Mouse (Mus musculus): ENCODE measurements around the gene Sort1. TPM values are rescaled to one million over a fixed set of nuclear protein-coding genes. Genes with fewer than 3 reads are reported as not detected.

Sort1 gene
- total RNA-seq, 2 experiments from 2014 or later, result 299 to 314 TPM

DNA sequence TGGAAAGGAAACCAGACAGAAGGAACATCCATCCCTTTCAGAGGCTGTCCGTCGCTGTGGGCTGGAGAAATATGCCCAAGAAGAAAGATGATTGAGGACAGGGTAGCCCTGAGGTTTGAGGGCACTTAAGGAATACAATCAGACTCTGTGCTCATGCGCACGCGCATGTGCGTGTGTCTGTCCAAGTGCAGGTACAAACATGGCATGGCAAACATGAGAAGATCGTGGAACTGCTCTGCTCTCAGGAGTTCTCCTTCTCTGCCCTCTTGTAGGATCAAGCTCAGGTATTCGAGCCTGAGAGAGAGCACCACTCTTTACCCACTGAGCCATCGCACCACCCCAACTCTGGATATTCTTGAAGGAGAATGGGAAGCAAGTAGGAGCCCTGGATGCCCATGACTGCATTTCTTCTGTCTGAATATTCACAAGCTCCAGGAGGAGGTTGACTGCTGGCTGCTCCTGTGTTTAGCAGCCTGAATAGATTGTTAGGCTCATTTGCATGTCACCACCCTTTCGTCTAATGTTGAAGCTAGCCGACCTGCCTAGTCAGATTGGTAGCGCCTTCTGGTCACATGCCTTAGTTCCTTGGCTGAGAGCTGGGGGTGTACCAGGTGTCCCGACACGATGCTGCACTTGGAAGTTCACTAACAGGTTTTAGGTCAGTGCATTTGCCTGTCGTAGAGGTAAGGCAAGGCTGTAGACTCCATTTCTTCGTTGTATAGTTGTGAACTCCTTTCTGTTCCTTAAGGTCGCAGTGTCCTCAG is 7.3 kb downstream of the Sort1 start:
- DNase-seq (ENCODE audit: low spot score in 2 of 2), result no peak
- intact Hi-C loops (cut with DNase I), result no loop called here

DNA sequence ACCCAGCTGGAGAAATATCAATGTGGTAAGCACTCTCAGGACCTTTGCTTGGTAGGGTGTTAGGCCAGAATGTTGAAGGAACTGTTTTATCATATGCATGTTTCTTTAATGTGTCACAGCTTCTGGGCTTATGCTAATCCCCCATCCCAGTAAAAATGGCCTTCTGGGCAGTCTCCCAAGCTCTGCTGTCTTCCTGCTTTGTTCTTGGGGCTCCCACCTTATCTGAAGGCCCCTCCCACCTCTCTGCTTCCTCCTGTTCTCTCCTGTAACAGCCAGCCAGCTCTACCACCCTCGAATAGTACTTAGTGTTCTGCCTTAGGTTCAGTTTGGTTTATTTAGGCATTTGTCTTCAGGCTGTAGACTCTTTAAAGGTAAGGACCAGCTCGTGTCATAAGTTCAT is 10.5 kb downstream of the Sort1 start:
- intact Hi-C loops (cut with DNase I), result no loop called here
- DNase-seq (ENCODE audit: low spot score in 2 of 2), result no peak

DNA sequence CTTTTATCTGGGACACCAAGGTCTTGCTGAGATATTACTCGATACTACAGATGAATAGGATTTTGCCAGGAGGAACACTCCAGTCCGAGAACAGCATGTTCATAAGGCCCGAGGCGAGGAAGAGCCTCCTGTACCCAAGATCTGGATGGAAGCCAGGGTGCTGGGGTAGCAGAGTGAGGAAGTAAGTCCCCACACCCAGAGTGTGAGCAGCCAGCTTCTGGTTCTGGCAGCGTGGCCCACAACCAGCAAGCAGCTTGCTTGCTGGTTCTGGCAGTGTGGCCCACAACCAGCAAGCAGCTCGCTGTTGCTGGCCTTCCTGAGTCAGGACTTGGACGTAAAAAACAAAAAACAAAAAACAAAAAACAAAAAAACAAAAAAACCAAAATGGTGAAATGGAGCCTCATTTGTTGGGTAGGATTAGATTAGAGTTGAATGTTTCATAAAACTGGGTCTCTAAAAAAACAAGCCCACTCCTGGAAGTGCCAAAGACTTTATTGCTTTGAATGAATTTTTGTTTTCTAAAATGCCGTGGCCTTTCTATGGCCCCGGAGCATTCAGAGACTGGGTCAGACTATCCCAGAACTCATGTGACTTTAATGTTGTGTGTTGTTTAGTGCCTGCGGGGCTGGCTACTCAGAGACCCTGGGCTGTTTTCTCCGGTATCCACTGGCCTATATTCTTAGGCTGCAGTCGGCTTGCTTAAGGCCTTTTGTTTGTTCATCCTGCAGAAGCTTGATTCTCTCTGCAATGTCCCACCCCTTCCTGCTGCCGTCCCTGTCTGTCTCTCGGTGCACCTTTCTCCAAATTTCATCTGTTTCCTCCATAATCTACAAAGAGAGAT is 11.7 kb downstream of the Sort1 start:
- DNase-seq (ENCODE audit: low spot score in 2 of 2), result peak; percentile 71 to 75
- intact Hi-C loops (cut with DNase I), result no loop called here

DNA sequence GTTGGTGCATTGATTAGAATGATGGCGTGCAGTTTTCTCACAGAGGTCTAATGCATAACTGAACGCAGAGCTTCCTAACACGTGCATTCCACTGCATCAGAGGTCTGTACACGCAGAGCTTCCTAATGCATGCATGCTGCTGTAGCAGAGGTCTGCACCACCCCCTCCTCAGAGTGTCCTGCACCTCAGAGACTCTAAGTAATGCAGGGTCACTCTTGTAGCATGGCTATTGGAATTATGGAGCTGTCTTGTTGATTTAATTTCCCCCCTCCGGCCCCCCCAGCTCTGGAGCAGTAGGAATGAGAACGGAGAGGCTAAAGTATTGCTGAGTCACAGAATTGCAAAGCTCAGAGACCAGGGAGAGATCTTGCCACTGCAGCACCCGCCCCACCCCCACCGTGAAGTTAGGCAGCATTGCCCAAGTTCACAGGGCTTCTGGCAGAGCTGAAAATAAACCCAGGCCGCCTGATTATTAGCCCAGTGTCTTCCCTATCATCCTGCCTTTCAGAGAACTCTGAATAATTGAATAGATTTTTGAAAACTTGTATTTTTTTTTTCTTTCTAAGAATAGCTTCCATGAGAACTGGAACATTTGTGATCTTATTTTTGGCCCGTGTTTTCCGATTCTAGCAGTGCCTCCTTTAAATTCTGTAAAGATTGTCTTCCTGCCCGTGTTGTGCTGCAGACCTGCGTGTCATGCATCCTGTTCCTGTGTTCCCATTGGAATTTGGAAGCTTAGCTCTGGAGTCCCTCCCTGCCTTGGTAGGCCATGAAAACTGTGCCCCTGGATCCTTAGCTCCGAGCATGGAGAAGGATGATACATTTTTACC is 12.6 kb downstream of the Sort1 start:
- peak in 1 of 2 experiments; percentile 58 for DNase-seq (ENCODE audit: low spot score in 2 of 2)
- intact Hi-C loops (cut with DNase I), result no loop called here

DNA sequence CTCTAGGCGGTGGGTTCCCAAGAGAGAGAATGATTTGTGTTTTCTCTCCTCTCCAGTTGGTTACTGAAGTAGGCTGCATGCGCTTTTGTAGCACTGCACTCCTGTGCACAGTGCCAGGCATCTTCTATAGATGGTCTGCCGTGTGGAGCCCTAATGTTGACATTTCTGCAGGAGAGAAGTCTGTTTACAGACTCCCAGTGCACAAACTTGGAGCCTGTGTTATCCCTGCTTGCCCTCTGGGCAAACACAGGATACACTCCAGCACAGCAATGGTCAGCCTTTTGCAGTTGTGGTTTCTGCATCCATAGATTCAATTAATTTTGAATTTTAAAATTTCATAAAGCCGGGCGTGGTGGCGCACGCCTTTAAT is 13.2 kb downstream of the Sort1 start:
- no peak for DNase-seq (ENCODE audit: low spot score in 2 of 2)
- intact Hi-C loops (cut with DNase I), result no loop called here

DNA sequence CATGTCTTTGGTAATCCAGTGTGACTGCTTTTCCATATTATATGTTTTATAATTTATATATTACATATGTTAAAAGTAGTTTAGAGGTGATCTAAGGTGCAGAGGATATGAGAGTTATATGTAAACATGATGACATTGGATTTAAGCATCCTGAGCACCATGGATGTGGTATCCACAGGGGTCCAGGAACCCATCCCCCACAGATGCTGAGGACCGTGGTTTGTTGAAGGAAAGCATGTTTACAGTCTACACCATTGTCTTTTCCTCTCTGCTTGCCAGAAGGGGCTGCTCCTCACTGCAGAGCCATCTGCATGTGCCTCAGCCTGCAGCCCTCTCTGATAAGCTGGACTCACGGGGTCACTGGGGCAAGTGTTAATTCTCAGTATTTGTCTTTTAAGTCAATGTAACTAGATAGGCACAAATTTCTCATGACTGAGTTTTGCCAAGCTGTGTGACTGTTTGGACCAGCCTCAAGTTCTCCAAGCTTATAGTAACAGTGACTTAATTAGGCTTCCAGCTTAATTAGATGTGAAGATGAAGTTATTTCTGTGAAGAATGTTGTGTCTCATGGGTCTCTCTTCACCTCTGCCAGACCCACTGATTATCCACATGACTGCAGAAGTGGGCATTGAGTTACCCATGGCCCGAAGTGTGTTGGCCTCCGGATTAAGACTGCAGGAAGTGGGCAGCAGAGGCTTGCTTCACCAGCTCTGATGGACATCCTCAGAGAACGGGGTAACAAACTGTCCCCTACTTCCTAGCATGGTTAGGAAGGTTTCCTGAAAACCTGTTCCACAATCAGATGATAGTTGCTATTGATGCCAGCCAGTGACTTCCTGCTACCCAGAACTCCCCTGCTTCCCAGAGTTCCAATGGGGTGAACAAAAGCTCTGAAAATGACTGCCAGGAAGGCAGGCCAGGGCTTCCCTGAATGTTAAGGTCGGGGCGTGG is 14.0 kb downstream of the Sort1 start:
- DNase-seq (ENCODE audit: low spot score in 2 of 2), result no peak

DNA sequence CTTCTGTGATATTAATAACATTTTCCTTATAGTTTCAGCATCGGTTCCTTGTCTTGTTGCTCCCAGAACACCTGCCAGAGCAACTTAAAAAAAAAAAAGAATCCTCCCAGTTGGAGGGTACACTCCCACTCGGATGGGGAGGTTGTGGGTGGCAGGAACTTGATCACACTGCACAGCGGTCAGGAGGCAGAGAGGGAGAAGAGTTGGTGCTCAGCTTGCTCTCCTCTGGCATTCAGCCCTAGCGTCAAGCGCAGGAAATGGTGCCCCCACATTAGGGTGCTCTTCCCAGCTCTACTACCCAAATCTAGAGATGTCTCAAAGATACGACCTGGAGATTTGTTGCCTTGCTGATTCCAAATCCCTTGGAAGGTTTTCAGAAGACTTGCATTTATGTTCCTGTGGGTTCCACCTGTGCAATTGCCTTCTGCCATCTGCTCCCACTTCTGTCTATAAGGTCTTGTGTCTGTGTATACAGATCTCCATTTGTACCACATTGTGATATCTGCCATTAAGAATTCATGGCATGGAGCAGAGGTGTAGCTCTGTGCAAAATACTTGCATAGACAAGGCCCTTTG is 16.7 kb downstream of the Sort1 start:
- DNase-seq (ENCODE audit: low spot score in 2 of 2), result no peak
- intact Hi-C loops (cut with DNase I), result no loop called here

More for the DNA sequence above, 14.0 kb downstream of the Sort1 start:
- intact Hi-C loops (cut with DNase I), result no loop called here

DNA sequence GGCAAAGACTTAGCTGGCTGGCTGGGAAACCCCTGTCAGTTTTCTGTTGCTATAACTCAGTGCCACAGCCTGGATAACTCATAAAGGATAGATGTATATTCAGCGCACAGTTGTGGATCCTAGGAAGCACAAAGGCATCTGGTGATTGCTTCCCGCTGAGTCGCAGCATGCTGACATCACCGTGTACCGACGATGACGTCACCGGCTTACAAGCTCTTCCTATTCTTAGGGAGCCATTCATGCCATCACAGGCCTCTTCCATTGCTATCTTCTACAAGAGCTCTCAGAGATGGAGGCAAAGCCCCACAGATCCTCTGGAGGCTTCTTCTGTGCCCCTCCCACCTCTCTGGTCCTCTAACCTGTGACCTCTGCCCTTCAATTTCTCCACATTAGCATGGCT is 19.8 kb downstream of the Sort1 start:
- intact Hi-C loops (cut with DNase I), result no loop called here
- DNase-seq (ENCODE audit: low spot score in 2 of 2), result no peak

DNA sequence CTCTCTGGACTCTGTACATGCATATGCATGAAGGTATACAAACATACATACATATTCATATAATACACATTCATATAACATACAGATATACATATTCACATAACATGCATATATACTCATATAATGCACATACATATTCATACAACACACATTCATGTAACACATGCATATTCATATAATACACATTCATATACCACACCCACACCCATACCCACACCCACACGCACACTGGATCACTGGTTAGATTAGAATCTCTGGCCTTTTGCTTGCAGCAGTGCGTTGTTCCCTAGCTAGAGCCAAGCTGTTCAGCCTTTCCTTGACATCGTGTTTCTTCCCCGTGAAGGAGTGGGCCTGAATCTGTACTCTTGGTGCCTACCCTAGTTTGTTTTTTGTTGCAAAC is 20.9 kb downstream of the Sort1 start:
- intact Hi-C loops (cut with DNase I), result no loop called here

DNA sequence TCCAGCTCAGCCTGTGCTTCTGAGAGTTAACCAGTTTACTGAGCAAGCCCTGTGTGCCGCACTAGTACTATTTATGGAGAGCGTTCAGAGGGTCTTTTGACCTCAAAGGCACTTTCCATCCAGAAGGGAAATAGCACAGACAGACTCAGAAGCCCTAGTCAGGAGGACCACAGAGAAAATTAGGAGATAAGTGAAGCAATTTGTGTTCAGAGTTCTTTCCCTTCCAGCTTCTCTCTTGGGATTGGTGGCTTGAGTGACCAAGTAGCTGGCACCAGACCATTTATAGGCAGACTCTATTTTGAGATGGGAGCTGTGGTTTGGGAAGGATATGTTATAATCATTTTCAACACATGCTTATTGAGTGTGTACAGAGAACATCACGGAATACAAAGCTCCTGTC is 22.5 kb downstream of the Sort1 start:
- intact Hi-C loops (cut with DNase I), result no loop called here
- no peak for DNase-seq (ENCODE audit: low spot score in 2 of 2)

More for the DNA sequence above, 20.9 kb downstream of the Sort1 start:
- DNase-seq (ENCODE audit: low spot score in 2 of 2), result no peak

DNA sequence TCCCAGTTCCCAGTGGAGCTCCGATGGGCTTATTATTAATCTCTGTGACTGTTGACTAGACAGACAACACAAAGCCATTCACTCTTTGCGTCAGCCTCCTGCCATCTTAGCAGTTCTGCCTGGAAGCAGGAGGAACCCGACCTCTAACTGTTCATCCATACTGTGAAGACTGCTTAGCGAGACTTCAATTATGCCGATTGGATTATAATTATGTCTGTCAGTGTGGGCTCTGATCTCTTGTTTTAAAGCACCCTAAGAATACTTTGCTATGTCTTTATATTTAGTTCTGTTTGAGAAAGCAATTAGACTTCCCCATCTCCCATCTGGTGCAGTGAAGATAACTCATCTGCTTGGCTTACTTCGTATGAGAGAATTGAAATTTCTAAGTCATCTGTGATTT is 23.6 kb downstream of the Sort1 start:
- DNase-seq (ENCODE audit: low spot score in 2 of 2), result no peak
- intact Hi-C loops (cut with DNase I), result no loop called here

DNA sequence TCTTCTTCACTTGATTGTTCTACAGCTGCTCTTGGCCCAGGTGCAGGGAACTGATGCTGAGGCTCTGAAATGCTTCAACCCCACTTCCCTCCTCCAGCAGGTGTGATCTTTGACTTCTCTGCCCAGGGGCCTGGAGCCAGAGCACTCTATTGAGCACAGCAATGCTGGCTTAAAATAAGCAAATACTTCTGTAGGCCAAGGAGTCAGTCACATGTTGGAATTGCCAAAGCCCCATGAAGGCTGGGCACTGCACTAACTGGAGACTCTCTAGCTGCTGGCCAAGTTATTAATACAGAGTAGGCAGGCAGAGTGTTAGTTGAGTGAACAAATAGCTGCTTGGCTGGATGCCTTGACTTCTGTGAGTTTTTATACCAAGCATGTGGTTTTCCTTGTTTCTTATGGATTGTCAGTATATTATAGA is 27.0 kb downstream of the Sort1 start:
- DNase-seq (ENCODE audit: low spot score in 2 of 2), result no peak
- intact Hi-C loops (cut with DNase I), result no loop called here

DNA sequence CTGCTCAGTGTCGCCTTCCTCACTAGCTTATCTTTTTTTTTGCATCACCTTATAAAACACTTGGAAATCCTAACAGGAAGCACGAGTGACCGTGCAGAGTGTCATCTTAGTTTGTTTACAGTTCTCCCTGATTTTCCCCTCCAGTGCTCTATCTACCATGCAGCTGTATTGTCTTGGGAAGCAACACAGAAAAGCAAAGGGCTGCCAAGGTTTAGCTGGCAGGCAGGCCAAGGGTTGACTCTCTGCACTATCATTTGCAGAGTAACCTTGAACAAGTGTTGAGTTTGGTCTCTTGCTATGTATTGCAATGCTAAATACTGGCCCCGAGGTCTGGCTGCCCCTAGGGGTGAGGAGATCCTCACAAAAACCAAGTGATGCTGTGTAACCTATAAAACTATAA is 27.8 kb downstream of the Sort1 start:
- intact Hi-C loops (cut with DNase I), result no loop called here
- no peak for DNase-seq (ENCODE audit: low spot score in 2 of 2)

DNA sequence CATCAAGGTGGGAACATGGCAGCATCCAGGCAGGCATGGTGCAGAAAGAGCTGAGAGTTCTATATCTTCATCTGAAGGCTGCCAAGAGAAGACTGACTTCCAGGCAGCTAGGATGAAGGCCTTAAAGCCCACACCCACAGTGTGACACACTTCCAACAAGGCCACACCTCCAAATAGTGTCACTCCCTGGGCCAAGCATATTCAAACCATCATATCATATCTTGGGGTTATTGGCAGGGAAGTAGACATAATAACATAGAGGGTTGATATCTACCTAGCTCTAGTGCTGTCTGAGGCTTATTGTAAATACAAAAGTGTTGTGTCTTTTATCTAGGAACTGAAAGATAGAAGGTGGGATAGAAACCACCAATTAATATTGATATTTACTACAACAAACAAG is 28.5 kb downstream of the Sort1 start:
- intact Hi-C loops (cut with DNase I), result no loop called here
- no peak for DNase-seq (ENCODE audit: low spot score in 2 of 2)

DNA sequence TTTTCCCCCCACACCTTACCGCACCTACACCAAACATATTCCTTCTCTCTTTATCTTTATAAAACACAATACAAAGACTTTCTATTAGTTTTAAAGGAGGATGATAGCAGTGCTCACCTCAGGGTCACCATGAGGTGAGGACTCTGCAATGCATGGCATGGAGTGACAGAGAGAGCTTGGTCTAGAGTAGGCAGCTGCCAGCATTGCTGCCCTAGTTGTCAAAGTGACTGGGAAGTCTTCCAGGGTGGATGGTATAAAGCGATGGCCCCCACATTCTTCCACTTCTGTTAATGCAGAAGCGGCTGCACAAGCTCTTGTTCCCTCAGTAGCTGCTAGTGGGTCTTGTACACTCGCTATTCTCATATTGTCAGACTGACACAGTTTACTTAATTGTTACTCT is 29.3 kb downstream of the Sort1 start:
- intact Hi-C loops (cut with DNase I), result no loop called here
- no peak for DNase-seq (ENCODE audit: low spot score in 2 of 2)

DNA sequence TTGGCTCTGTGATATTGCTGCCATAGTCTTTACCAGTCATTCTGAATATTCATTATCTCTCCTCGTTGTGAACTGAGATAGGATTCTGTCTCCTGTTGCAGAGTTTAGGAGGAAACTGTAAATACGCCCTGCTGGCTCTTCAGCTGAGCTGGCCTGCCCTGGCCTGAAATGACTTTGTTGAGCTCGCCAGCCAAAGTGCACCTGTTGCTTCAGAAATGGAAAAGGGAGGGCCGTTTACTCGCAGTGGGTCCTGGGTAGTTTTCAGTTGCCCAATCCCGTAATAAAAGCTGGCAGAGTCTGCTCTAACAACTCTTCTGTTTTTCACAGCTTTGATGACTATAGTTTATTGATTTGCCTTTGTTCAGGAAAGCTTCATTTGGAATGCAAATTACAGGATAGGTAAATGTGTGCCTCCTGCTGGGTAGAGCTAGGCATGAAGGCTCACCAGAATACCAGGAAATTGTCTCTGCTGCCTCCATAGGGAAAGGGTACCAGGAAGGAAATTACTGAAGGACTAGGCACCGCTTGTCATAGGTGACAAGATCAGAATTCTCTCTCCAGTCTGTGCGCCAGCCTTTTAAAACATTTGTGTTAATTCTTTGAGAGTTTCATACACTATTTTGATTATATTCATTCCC is 30.3 kb downstream of the Sort1 start:
- intact Hi-C loops (cut with DNase I), result no loop called here

DNA sequence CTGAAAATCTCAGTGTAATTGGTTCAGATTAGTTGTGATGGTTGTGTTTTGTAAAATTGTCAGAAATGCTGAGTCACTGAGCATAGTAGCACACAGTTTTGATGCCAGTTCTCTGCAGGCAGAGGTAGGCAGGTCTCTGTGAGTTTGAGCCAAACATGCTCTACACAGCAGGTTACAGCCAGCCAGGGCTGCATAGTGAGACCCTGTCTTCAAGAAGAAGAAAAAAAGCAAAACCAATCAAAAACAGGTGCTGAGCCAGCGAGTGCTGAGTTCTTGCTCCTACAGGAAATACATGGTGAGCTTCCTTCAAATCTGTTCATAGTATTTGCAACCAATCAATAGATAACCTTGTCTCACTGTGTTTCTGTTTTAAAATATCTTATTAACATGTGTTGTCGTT is 34.6 kb downstream of the Sort1 start:
- intact Hi-C loops (cut with DNase I), result no loop called here
- no peak for DNase-seq (ENCODE audit: low spot score in 2 of 2)

More for the DNA sequence above, 30.3 kb downstream of the Sort1 start:
- DNase-seq (ENCODE audit: low spot score in 2 of 2), result no peak

DNA sequence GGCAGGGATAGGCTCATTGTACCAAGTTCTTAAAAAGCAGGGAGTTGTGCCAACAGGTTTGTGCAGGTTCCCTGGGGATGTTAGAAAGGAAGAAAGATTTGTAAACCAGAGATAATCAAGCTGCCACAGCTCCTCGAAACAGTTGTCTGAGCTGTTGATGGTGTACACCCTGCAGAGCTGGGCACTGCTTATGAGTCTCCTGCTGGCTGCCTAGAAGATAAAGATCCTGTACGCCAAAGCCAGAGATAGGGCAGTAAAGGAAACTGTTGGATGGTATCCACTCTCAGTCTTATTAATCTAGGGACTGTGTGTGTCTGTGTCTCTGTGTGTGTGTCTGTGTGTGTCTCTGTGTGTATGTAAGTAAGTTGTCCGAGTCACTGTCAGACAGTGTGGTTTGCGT is 37.8 kb downstream of the Sort1 start:
- DNase-seq (ENCODE audit: low spot score in 2 of 2), result no peak
- intact Hi-C loops (cut with DNase I), result no loop called here

Data from left cerebral cortex, postnatal 36 days (tissue).